Mouse (Mus musculus) CD4-positive naive resting alpha-beta T cell, adult 57 days (primary cell): ENCODE results near the gene 4933417A18Rik. TPM values are rescaled to one million over a fixed set of nuclear protein-coding genes. Genes with fewer than 3 reads are reported as not detected.

Experiments used
- total RNA-seq: library from RNA; stranded (reverse); gene quantifications from one replicate; pipeline ENCODE4 v1.2.4, GENCODE M21; 2023

Gene 4933417A18Rik
- not detected for total RNA-seq

DNA sequence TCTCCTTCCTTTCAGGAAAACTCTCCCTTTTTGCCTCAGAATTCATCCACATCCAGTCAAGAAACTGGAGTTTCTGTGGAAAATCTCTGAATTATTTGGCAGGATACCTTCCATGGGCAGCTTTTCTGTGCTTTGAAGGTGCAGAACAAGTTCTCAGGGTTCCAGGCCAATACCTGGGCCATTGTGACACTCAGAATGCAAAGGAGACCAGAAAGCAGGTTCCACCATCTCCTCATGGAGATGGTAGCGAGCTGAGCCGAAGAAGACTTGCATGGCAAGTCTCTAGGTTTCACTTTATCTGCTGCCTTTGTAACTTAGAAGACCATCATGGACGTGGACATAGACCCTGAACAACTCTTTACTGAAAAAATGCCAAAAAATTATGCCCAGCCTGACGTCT, at the start of gene 4933417A18Rik, which contains the start of gene Fam217a:
Gene 4933417A18Rik (plus strand): TSS at position 200 of the 400 bp plus-strand sequence.
Gene Fam217a (minus strand): TSS at position 101 of the 400 bp plus-strand sequence.

GRCm38 (mm10) chr13:34875166-34875710, 49.0 kb upstream of the 4933417A18Rik start, which contains the start of gene Prpf4b:
Gene Prpf4b (plus strand): TSS chr13:34875302.

GRCm38 (mm10) chr13:34963511-34964397, 39.5 kb downstream of the 4933417A18Rik start, which contains the start of gene Eci3:
Gene Eci3 (minus strand): TSS chr13:34963810.

Other genes with a start within 250 kb of the 4933417A18Rik start
- not detected for gene Fam50b, start 189.6 kb upstream of the 4933417A18Rik start, total RNA-seq
- gene Prpf4b, start 49.1 kb upstream of the 4933417A18Rik start, total RNA-seq = 201 TPM
- gene Fam217a, start 99 bp upstream of the 4933417A18Rik start, total RNA-seq = 0.59 TPM
- not detected for gene Eci3, start 39.4 kb downstream of the 4933417A18Rik start, total RNA-seq
- 35.1 TPM for gene Eci2, start 102.7 kb downstream of the 4933417A18Rik start, total RNA-seq